Mouse (Mus musculus) embryo, embryonic 11 days (tissue): ENCODE measurements at regions not wholly inside any gene's neighbourhood (a gene's known extent, or its start where the extent isn't known, plus 50 kb on each side); places are given as distances from the start of the nearest gene placed in this dataset.

Experiments used
- DNase-seq: peaks from one replicate; pipeline ENCODE4 v3.0.0-alpha.2; 2015

DNA sequence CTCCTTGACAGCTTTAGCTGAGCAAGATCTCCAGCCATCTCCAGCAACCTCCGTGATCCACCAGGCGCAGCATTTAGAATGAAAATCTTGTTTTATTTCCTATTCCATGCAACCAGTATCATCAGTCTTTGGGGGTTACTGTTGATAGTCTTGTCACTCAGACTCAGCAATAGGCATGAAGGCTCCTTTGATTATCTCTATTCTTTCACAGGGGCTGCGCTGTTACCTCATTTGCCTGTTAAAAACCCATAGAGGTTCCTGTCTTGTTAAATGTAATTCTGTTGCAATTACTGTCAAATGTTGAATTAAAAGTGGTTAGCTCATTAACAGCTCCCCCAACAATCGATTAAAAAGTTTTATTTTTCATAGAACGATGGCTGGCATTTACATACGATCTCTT is 502.7 kb downstream of the Olfm4 start:
- DNase-seq: no peak

DNA sequence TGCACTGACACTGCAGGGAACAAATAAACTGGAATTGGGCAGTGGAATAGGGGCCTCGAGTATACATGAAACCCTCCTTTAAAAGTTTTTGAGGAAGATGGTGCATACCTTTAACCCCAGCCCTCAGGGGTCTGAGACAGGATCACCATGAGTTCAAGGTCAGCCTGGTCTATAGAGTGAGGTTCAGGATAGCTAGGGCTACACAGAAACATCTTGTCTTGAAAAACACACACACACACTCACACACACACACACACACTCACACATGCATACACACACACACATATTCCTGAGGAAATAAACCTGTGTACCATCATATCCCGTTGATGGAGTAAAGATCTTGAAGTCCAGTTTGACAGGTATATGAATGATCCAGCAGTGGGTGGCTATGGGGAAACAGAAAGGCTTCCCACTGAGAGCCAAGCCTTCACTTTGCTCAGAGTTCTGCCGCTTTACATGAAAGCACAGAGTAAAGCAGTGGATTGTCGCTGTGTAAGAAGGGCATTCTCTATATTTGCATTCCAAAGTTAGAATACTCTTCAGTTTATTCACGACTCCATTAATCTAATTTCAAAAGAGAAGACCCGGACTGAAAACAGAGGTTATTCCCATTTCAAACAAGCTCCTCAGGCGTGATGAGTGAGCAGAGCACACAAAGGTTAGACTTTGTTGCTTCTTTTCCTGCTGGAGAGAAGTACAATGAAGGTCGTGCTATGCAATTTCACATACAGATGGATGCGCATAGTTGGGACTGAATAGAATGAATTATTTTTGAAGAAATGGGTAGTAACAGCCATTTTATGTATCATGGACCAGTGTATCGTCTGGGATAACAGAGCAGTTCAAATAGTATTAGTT is 508.4 kb downstream of the Olfm4 start:
- DNase-seq: peak; percentile 13

DNA sequence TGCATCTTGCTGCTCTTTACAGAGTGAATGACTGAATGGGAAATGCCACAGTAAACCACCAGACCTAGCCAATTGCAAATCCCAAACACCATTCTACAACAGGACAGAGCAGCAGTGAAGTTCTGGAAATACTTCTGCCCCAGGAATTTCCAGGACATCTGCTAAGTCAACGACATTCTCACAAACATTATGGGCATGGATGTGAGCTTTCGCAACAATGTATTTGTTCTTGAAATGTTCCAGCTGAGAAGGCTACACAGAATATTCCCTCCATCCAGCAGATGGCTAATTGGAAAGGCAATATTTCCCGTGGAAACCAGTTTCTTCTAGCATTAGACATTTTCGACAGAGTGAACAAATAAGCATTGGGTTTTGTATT is 509.0 kb downstream of the Olfm4 start:
- no peak for DNase-seq

DNA sequence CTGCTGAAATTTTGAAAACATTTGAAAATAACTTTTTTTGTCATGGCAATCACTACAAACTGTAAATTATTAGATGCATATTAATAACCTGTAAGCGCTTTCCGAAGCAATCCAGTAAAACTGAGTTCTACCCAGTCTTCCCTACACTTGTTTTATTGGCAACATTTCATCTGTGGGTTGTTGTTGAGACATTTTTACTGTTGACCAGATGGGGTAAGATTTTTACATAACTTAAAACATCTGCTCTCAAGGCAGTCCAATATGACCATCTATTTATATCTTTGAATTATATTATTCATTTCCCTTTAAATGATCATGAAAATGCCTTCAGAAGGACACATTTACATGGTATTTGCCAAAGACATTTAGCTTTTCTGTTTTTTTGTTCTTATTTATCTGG is 520.5 kb downstream of the Olfm4 start:
- DNase-seq: no peak

DNA sequence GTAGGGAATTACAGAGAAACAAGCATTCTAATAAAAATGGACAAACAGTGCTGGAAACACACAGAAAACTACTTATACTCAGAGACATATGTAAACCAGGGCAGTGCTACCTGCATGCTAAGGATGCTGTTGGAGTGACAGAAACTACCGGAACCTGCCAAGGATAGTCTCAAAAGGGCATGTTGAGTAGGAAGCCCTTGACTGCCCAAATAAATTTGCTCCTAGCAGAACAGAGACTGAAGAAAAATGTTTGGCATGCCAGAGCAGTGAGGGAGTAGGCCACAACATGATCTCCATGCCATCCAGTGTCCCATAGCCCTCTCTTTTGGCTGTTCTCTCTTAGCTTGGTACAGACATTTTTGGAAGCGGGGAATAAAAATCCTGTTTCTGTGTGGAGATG is 532.7 kb downstream of the Olfm4 start:
- DNase-seq: no peak

DNA sequence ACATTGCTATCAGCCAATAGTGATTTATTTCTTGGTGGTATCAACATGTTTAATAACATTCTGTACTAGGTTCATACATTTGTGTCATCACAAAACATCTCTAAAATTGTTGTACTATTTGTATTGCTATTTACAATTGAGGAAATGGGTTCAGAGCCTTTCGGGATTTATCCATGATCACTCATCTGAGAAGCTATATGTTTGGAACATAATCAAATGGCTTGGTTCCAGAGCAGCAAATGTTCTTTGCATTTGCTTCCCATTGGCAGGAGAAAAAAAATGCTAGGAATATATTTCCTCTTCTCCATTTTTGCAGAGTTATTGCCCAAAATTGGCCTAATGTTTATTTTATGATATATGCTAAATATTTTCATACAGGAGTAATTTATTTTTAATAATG is 537.3 kb downstream of the Olfm4 start:
- DNase-seq: no peak

DNA sequence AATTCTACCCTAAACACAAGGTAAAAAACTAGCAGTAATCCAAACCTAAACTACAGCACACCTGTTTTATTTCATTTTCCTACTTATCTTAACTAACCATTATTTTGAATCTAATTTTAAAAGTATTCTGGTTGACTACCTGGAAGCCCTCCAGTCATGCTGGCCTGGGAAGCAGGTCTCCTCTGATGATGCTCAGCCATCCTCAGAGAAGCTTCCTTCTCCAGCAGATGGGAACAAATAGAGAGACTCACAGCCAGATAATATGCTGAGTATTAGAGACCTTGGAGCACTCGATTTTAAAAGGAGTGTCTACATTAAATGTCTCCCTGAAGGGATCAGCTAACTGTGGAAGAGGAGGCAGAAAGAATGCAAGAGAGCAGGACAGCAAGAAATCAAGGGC is 537.8 kb downstream of the Olfm4 start:
- DNase-seq: no peak

DNA sequence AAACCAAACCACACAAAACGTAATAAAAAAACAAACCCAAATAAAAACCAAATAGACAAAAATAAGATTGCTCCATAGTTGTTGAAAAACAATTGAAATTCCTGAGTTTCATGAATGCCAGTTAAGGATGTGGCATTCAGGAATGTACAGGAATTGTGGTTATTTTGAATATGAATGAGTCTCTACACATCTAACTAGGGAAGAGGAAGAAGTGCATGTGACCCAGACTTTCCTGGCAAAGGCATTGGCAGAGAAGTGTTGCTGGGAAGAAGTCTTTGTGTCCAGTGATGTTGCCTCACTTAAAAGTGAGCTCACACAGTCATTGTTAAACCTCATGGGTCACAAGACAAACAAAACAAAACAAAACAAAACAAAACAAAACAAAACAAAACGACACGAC is 538.7 kb downstream of the Olfm4 start:
- DNase-seq: no peak

DNA sequence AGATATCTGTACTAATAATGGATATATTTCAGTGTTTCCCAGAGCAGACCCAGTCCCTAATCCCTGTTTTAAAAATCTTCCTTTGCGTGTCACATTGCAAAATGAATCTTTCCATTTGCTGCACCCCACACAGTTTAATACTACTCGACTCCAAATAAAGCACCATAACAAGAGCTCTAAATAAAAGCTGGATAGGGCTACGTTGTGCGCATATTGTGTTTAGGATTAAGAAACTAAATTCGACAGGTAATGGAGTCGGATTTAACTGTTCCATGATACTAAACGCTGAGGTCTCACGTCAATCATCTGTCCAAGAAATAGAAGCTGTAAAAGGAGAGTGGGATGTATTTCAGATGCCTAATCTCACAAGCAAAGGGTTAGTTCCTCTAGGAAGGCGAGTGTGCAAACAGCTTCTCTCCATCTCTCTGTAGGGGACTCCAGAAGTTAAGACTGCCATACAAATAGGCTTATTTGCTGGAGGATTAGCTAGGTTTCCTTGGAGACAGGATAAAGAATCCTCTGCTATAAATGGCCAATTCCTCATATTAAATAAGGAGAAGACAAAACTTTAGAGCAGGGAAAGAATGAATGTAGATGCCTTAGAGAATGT is 544.6 kb downstream of the Olfm4 start:
- DNase-seq: no peak

DNA sequence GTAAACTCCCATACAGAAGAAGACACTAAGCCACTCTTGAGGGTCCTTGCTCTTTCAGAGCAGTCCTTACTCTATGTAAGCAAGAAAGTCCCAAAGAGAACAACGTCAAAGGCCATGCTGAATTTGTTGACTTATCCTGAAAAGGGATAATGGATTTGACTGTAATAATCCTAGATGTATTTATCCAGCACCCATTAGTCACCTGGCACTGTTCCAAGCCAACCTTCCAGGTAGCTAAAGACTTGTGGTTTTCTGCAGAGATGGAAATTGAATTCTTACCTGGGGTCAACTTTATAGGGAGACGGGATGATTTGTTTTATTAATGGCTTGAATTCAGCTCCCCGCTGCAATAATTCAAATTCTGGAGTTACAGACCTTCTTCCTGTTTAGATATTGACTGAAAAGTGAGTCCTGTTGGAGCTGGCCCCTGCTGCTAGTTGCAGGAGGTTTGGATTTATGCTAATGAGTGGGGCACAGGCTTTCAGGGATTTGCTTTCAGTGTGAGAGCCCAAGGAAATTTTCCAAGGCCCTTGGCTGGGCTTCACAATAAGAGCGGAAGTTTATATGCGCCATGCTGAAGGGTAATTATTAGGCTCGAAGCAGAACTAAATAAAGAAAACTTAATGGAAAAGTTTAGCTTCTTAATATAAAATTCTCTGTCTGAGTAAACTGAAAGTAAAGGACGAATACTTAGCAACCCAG is 552.3 kb downstream of the Olfm4 start:
- DNase-seq: peak; percentile 31

DNA sequence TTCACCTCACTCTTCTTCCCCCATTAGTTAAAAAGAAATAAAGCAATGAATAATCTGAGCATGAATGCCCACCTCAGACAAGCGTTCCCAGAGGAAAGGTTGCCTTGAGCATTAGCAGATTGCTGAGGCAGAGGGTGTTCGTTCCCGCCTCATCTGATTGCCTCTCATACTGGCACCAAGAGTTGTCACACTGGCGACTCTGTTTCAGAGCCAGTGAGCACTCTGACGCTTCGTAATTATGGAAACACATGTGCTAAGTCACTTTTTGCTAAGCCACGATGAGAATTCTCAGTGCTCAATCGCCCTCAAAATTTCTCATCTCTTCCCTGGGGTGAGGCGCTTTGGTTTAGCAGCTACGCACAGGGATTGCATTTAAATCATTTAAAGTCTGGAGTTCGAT is 576.1 kb downstream of the Olfm4 start:
- no peak for DNase-seq
